Mouse (Mus musculus) forebrain, embryonic 16.5 days (tissue): ENCODE measurements around the gene Tln2. TPM values are rescaled to one million over a fixed set of nuclear protein-coding genes. Genes with fewer than 3 reads are reported as not detected.
"Not testable (repeated sequence)": the region's sequence is repeated elsewhere in the genome, so short reads cannot be mapped to it uniquely, and the experiment has no call there.

Experiments
- ATAC-seq: fragments of 200-750 bp; cut with Nextera tagmentation; 2 replicates; pipeline ENCODE4 v1.8.0; 2017; ENCODE audit warnings: mild to moderate bottlenecking, moderate library complexity
- H3K27ac ChIP-seq: fragments of 300-500 bp; sonication (generic); 2 replicates; pipeline ENCODE4 v1.5.1; 2014; ENCODE audit warnings: low read length, control low read depth
- H3K27me3 ChIP-seq: fragments of 300-500 bp; sonication (generic); replicated peaks from 2 replicates; pipeline ENCODE4 v1.6.1; 2014; ENCODE audit warnings: low read length; ENCODE audit not compliant: control insufficient read depth, insufficient read depth
- H3K36me3 ChIP-seq: fragments of 300-500 bp; sonication (generic); 2 replicates; pipeline ENCODE4 v1.6.1; 2014; ENCODE audit not compliant: control insufficient read depth, insufficient read depth
- H3K4me1 ChIP-seq: fragments of 300-500 bp; sonication (generic); replicated peaks from 2 replicates; pipeline ENCODE4 v1.6.1; 2014; ENCODE audit warnings: low read length; ENCODE audit not compliant: control insufficient read depth, insufficient read depth
- H3K4me2 ChIP-seq: fragments of 300-500 bp; sonication (generic); 2 replicates; pipeline ENCODE4 v1.6.1; 2014; ENCODE audit warnings: mild to moderate bottlenecking, low read length, control low read depth
- H3K4me3 ChIP-seq: fragments of 300-500 bp; sonication (generic); replicated peaks from 2 replicates; pipeline ENCODE4 v1.5.1; 2014; ENCODE audit warnings: mild to moderate bottlenecking, low read length, control low read depth
- H3K9ac ChIP-seq: fragments of 300-500 bp; sonication (generic); replicated peaks from 2 replicates; pipeline ENCODE4 v1.6.1; 2014; ENCODE audit warnings: low read depth, low read length, control low read depth
- H3K9me3 ChIP-seq: fragments of 300-500 bp; sonication (generic); 2 replicates; pipeline ENCODE4 v1.6.1; 2016; ENCODE audit warnings: low read length; ENCODE audit not compliant: control insufficient read depth
- WGBS: fragments of 180-500 bp; shearing (Covaris S2); extraction: QIAGEN DNeasy Blood & Tissue Kit; methylation state at CpG from one replicate; pipeline ENCODE4 v1.1.7; 2014; 5-methylcytosine and 5-hydroxymethylcytosine counted together
- polyA plus RNA-seq: library from polyadenylated mRNA; unstranded; fragments of >200 nt; fragmentation: Nextera tagmentation; extraction: Ambion mirVana; gene quantifications from 2 replicates; pipeline ENCODE4 v1.2.1, GENCODE M21; 2015

The Tln2 gene
- polyA plus RNA-seq, 1 experiment from 2014 or later: 19.6 TPM

DNA sequence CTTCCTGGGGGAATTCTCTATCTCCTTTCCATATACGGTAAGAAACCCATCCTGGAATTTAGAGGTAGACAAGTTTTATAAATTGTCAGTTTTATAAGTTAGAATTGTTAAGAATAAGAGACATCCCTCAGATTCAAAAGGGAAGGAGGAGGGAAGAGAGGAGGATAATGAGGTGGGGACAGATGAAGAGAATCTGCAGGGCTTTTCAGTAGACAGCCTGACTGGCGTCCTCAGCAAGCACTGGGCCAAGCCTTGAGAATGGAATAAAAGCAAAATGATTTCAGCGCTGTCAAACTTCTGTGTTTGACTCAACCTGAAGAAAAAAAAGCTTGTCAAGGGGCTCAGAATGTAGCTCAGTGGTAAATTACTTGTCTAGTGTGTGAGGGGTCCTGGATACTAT is 272.7 kb downstream of the Tln2 start:
- Histone ChIP-seq H3K27ac (no peak overlapping the region), H3K9ac (no peak overlapping the region), H3K36me3 (0 out of 2 replicates have a peak, but pooled peaks cover 3% of the 10 kb centered on the region), H3K9me3 (no peaks in the 10 kb centered on the region), H3K27me3 (no peaks in the 10 kb centered on the region), H3K4me1 (no peaks in the 10 kb centered on the region), H3K4me2 (no peak overlapping the region), H3K4me3 (no peak overlapping the region)
- 84% methylated on average over 3 of the region's 3 CpGs for WGBS
- ATAC-seq: no peak

GRCm38 (mm10) chr9:67285544-67285943 is 274.0 kb downstream of the Tln2 start:
- H3K9ac ChIP-seq: no peak overlapping the region
- H3K36me3 ChIP-seq: 0 out of 2 replicates have a peak, but pooled peaks cover 3% of the 10 kb centered on the region
- ATAC-seq: no peak
- H3K9me3 ChIP-seq: no peaks in the 10 kb centered on the region
- H3K4me1 ChIP-seq: no peaks in the 10 kb centered on the region
- no peak overlapping the region for H3K27ac ChIP-seq
- H3K27me3 ChIP-seq: no peaks in the 10 kb centered on the region
- 72% methylated on average over 3 of the region's 3 CpGs for WGBS
- no peak overlapping the region for H3K4me2 ChIP-seq
- no peak overlapping the region for H3K4me3 ChIP-seq

- Histone ChIP-seq H3K4me2 (no peak overlapping the region), H3K9me3 (no peaks in the 10 kb centered on the region), H3K4me3 (no peak overlapping the region), H3K27me3 (no peaks in the 10 kb centered on the region), H3K27ac (no peak overlapping the region), H3K9ac (no peak overlapping the region), H3K4me1 (no peaks in the 10 kb centered on the region), H3K36me3 (no peaks in the 10 kb centered on the region)
- 78% methylated on average over 6 of the region's 6 CpGs for WGBS
- ATAC-seq: no peak
Observed at GRCm38 (mm10) chr9:67281812-67282211, 277.7 kb downstream of the Tln2 start.

DNA sequence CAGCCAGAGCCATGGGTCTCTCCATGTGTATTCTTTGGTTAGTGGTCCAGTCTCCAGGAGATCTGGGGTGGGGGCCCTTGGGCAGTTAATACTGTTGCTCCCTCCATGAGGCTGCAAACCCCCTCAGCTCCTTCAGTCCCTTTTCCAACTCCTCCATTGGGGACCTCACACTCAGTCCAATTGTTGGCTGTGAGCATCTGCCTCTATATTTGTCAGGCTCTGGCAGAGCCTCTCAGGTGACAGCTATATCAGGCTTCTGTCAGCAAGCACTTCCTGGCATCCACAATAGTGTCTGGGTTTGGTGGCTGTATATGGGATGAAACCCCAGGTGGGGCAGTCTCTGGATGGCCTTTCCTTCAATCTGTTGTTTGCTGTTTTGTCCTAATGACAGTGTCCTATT is 279.2 kb downstream of the Tln2 start:
- H3K27me3 ChIP-seq, H3K4me2 ChIP-seq, H3K9me3 ChIP-seq, H3K36me3 ChIP-seq, H3K4me1 ChIP-seq, H3K27ac ChIP-seq, H3K4me3 ChIP-seq, H3K9ac ChIP-seq, ATAC-seq: not testable (repeated sequence)

- H3K9me3 ChIP-seq: no peaks in the 10 kb centered on the region
Observed at GRCm38 (mm10) chr9:67276446-67276845, 283.1 kb downstream of the Tln2 start.

DNA sequence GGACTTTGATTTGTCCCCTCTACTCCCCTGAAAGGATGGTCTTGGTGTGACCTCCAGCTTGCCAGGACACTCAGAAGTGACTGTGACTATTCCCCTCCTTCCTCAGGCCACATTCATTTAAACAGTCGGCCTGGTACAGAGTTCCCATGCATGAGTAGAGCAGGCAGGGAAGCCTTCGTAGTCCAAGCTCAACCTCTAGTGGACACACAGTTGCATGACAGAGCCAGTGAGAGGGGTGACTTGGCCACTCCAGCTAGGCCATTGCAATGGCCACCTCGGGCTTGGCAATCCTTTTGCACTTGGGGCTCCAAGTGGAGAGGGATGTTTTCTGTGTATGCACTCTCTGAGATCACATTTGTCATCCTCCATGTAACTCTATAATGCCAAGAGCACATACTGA is 285.2 kb downstream of the Tln2 start:
- Histone ChIP-seq H3K36me3 (no peaks in the 10 kb centered on the region), H3K27me3 (no peaks in the 10 kb centered on the region), H3K4me2 (no peak overlapping the region), H3K9me3 (no peaks in the 10 kb centered on the region), H3K9ac (no peak overlapping the region), H3K27ac (no peak overlapping the region), H3K4me3 (no peak overlapping the region), H3K4me1 (no peaks in the 10 kb centered on the region)
- ATAC-seq: no peak
- WGBS: 55% methylated on average over 3 of the region's 3 CpGs

More at GRCm38 (mm10) chr9:67276446-67276845, 283.1 kb downstream of the Tln2 start:
- Histone ChIP-seq H3K4me1 (no peaks in the 10 kb centered on the region), H3K4me3 (no peak overlapping the region), H3K27me3 (no peaks in the 10 kb centered on the region), H3K9ac (no peak overlapping the region), H3K27ac (no peak overlapping the region), H3K36me3 (no peaks in the 10 kb centered on the region), H3K4me2 (no peak overlapping the region)
- no peak for ATAC-seq
- 95% methylated on average over 6 of the region's 6 CpGs for WGBS

DNA sequence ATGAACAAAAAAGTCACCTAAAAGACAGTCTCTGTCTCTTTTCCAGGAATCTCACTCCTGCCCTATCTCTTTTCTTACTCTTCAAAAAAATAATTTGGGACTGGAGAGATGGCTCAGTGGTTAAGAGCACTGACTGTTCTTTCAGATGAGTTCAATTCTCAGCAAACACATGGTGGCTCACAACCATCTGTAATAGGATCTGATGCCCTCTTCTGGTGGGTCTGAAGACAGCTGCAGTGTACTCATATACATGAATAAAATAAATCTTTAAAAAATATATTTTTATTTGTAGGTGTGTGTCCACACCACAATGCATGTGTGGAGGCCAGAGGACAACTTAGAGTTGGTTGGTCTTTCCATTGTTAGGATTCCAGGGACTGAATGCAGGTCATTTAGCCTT is 286.1 kb downstream of the Tln2 start:
- H3K4me1 ChIP-seq: no peaks in the 10 kb centered on the region

GRCm38 (mm10) chr9:67270734-67271133 is 288.8 kb downstream of the Tln2 start:
- H3K36me3 ChIP-seq: no peaks in the 10 kb centered on the region
- H3K9me3 ChIP-seq: no peaks in the 10 kb centered on the region
- H3K27ac ChIP-seq: no peak overlapping the region
- H3K4me1 ChIP-seq: no peaks in the 10 kb centered on the region
- 69% methylated on average over 7 of the region's 7 CpGs for WGBS
- no peak overlapping the region for H3K4me3 ChIP-seq
- no peak for ATAC-seq
- H3K27me3 ChIP-seq: no peaks in the 10 kb centered on the region
- H3K9ac ChIP-seq: no peak overlapping the region
- H3K4me2 ChIP-seq: no peak overlapping the region

More for the DNA sequence above, 286.1 kb downstream of the Tln2 start:
- no peak overlapping the region for H3K4me2 ChIP-seq
- H3K27me3 ChIP-seq: no peaks in the 10 kb centered on the region
- no peak overlapping the region for H3K27ac ChIP-seq
- H3K9me3 ChIP-seq: no peaks in the 10 kb centered on the region
- no peak for ATAC-seq
- H3K36me3 ChIP-seq: no peaks in the 10 kb centered on the region
- H3K4me3 ChIP-seq: no peak overlapping the region
- H3K9ac ChIP-seq: no peak overlapping the region

DNA sequence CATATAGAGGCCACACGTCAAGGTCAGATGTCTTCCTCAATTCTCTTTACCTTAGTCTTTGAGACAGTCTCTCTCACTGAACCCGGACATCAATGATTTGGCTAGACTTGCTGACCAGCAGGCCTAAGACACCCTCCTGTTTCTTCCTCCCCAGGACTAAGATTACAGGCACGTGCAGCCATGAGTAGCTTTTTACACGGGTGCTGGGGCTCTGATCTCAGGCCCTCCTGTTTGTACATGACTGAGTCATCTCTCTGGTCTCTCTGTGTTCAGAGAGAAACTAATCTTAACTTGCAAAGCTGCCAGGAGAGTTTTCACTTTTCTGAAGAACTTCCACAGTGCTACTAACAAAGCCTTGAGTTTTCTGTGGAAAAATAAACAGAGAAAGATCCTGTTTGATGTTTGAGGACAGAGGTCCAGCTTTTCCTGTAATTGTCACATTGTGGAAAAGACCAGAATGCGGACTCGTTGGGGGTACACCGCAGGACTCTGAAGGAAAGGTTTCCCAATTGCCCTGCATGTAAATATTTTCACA is 289.4 kb downstream of the Tln2 start:
- Histone ChIP-seq H3K9ac (no peak overlapping the region), H3K27me3 (no peaks in the 10 kb centered on the region), H3K4me3 (no peak overlapping the region), H3K4me1 (peaks cover 4% of the 10 kb centered on the region; the same call in 1 of the 2 replicates), H3K4me2 (no peak overlapping the region), H3K9me3 (no peaks in the 10 kb centered on the region), H3K36me3 (no peaks in the 10 kb centered on the region), H3K27ac (no peak overlapping the region)
- 86% methylated on average over 7 of the region's 7 CpGs for WGBS
- no peak for ATAC-seq
